In the genomic region with DNA sequence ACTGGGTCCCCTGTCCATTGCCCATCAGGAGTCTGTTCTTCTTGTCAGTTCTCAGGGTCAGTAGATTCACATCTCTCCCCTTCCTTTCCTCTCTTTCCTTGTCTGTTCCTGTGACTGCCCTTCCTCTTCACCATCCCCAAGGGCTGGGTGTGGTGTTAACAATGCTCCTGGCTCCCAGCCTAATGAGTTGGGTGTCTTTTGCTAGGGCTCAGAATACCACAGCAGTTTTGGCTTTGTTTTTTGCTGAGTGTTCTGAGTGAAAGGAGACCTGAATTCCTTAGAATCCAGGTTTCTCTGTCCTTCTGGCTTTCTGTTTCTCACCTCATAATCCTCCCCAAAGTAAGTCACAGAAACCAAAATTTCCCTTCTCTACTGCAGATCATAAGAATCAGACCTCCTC, we compare ENCODE assay signal across 30 mouse cellular contexts. TPM values are rescaled to one million over a fixed set of nuclear protein-coding genes. Genes with fewer than 3 reads are reported as not detected.
A peak's percentile ranks its signal among the peaks of the same experiment; 100 is the strongest.
DNase-seq lines count a peak whose midpoint lies in the region; ATAC-seq and TF ChIP-seq lines count a peak whose summit lies in the region.
"Had no signal": no experiment of that assay in that cellular context is flagged by ENCODE, and none has a peak within 500 bp of the region (broad histone marks: within the 10 kb centered on the region; RNA-seq: fewer than 3 reads in every experiment).

No protein-coding gene starts in this region.

- TF ChIP-seq POLR2A in heart, adult 2 months (IDR thresholded peaks at IDR 0.05; ENCODE audit: insufficient read depth, low read depth, low read length), result no peak

- intact Hi-C loops in heart, postnatal 10 days (cut with DNase I), result no loop called here
- intact Hi-C loops in heart, adult 2 months (cut with DNase I), result no loop called here
- intact Hi-C loops in left cerebral cortex, postnatal 14 days (cut with DNase I), result no loop called here

- no peaks in the 10 kb centered on the region for H3K9me3 ChIP-seq in heart, embryonic 12.5 days (replicated peaks)
- H3K9me3 ChIP-seq in heart, postnatal 0 days (replicated peaks; ENCODE audit: control insufficient read depth, low read length), result no peaks in the 10 kb centered on the region
- no peaks in the 10 kb centered on the region for H3K9me3 ChIP-seq in forebrain, embryonic 12.5 days
- H3K9me3 ChIP-seq: hindbrain, embryonic 10.5 days; hindbrain, embryonic 15.5 days; liver, embryonic 15.5 days; lung, embryonic 15.5 days; midbrain, embryonic 10.5 days; midbrain, embryonic 15.5 days; neural tube, embryonic 15.5 days had no signal

- peak overlapping the region; percentile 58 for H3K27ac ChIP-seq in heart, embryonic 12.5 days (ENCODE audit: poor library complexity, severe bottlenecking)
- H3K27ac ChIP-seq in heart, postnatal 0 days (ENCODE audit: low read depth), result 0 out of 2 replicates have a peak overlapping the region, but pooled peaks have one; percentile 5
- no peak overlapping the region for H3K27ac ChIP-seq in heart, adult 2 months
- no peak overlapping the region for H3K27ac ChIP-seq in forebrain, embryonic 12.5 days
- H3K27ac ChIP-seq: hindbrain, embryonic 10.5 days; hindbrain, embryonic 15.5 days; liver, embryonic 15.5 days; lung, embryonic 15.5 days; midbrain, embryonic 10.5 days; midbrain, embryonic 15.5 days; neural tube, embryonic 15.5 days had no signal

- no peak for TF ChIP-seq EP300 in heart, postnatal 0 days (IDR thresholded peaks at IDR 0.05; ENCODE audit: low read depth)
- TF ChIP-seq EP300 in heart, adult 2 months (IDR thresholded peaks at IDR 0.05; ENCODE audit: insufficient read depth, low read depth, low read length), result no peak

- no peak for TF ChIP-seq CTCF in heart, postnatal 0 days (IDR thresholded peaks at IDR 0.05; ENCODE audit: low read depth)
- no peak for TF ChIP-seq CTCF in heart, adult 2 months (IDR thresholded peaks at IDR 0.05)

- H3K36me3 ChIP-seq in heart, embryonic 12.5 days, result no peaks in the 10 kb centered on the region
- no peaks in the 10 kb centered on the region for H3K36me3 ChIP-seq in heart, postnatal 0 days (replicated peaks; ENCODE audit: control insufficient read depth, insufficient read depth, low read length)
- H3K36me3 ChIP-seq in heart, adult 2 months (ENCODE audit: control insufficient read depth, insufficient read depth, low read length), result no peaks in the 10 kb centered on the region
- no peaks in the 10 kb centered on the region for H3K36me3 ChIP-seq in forebrain, embryonic 12.5 days (replicated peaks)
- H3K36me3 ChIP-seq: hindbrain, embryonic 10.5 days; hindbrain, embryonic 15.5 days; liver, embryonic 15.5 days; lung, embryonic 15.5 days; midbrain, embryonic 10.5 days; midbrain, embryonic 15.5 days; neural tube, embryonic 15.5 days had no signal

- H3K4me2 ChIP-seq in heart, embryonic 12.5 days, result no peak overlapping the region
- peak overlapping the region; percentile 27; the same call in 1 of the 2 replicates for H3K4me2 ChIP-seq in heart, postnatal 0 days (ENCODE audit: low read depth, low read length)
- no peak overlapping the region for H3K4me2 ChIP-seq in forebrain, embryonic 12.5 days
- H3K4me2 ChIP-seq: hindbrain, embryonic 15.5 days; liver, embryonic 15.5 days; lung, embryonic 15.5 days; midbrain, embryonic 15.5 days; neural tube, embryonic 15.5 days had no signal

- no peak for DNase-seq in heart, postnatal 10 days
- no peak for DNase-seq in heart, postnatal 0 days (ENCODE audit: low spot score)
- no peak for DNase-seq in heart, adult 2 months
- DNase-seq in lung, postnatal 36 days, result peak; percentile 10
- no peak for DNase-seq in lung, postnatal 25 days (ENCODE audit: low spot score)
- DNase-seq in left cerebral cortex, postnatal 14 days (ENCODE audit: low spot score in 2 of 2), result no peak
- DNase-seq: adrenal gland, adult 2 months; adrenal gland, postnatal 36 days; cerebellum, adult 8-10 months; cerebellum, postnatal 36 days; gastrocnemius, postnatal 25 days; kidney, adult 2 months; layer of hippocampus, adult 9-11 months; liver; right cerebral cortex, postnatal 14 days; thymus, postnatal 14 days had no signal

- no peak overlapping the region for H3K4me3 ChIP-seq in heart, embryonic 12.5 days
- H3K4me3 ChIP-seq in heart, postnatal 0 days (ENCODE audit: low read depth, low read length), result no peak overlapping the region
- no peak overlapping the region for H3K4me3 ChIP-seq in heart, adult 2 months
- H3K4me3 ChIP-seq in forebrain, embryonic 12.5 days (replicated peaks), result no peak overlapping the region
- H3K4me3 ChIP-seq: hindbrain, embryonic 10.5 days; hindbrain, embryonic 15.5 days; liver, embryonic 15.5 days; lung, embryonic 15.5 days; midbrain, embryonic 10.5 days; midbrain, embryonic 15.5 days; neural tube, embryonic 15.5 days had no signal

- H3K9ac ChIP-seq in heart, embryonic 12.5 days, result no peak overlapping the region
- no peak overlapping the region for H3K9ac ChIP-seq in heart, postnatal 0 days (replicated peaks; ENCODE audit: low read depth, low read length)
- H3K9ac ChIP-seq in heart, adult 2 months (ENCODE audit: low read depth, low read length), result no peak overlapping the region
- H3K9ac ChIP-seq in forebrain, embryonic 12.5 days, result no peak overlapping the region
- H3K9ac ChIP-seq: hindbrain, embryonic 15.5 days; liver, embryonic 15.5 days; lung, embryonic 15.5 days; midbrain, embryonic 15.5 days; neural tube, embryonic 15.5 days had no signal

- no peak for ATAC-seq in heart, embryonic 12.5 days (ENCODE audit: insufficient number of reproducible peaks, low FRiP score)
- no peak for ATAC-seq in heart, postnatal 0 days (ENCODE audit: insufficient read depth, low read depth)
- no peak for ATAC-seq in forebrain, embryonic 12.5 days (ENCODE audit: low FRiP score)
- ATAC-seq: activated CD4-positive, CD25-positive, alpha-beta regulatory T cell, adult 4 months; forebrain, embryonic 14.5 days; inflammation-experienced regulatory T-cells, adult 6 months; midbrain, embryonic 15.5 days had no signal

- H3K27me3 ChIP-seq in heart, embryonic 12.5 days (replicated peaks), result no peaks in the 10 kb centered on the region
- no peaks in the 10 kb centered on the region for H3K27me3 ChIP-seq in heart, postnatal 0 days (ENCODE audit: control insufficient read depth, insufficient read depth, low read length)
- H3K27me3 ChIP-seq in heart, adult 2 months (ENCODE audit: control insufficient read depth, insufficient read depth, low read length), result no peaks in the 10 kb centered on the region
- H3K27me3 ChIP-seq in forebrain, embryonic 12.5 days, result 0 out of 2 replicates have a peak, but pooled peaks cover under 1% of the 10 kb centered on the region
- H3K27me3 ChIP-seq: hindbrain, embryonic 15.5 days; liver, embryonic 15.5 days; lung, embryonic 15.5 days; midbrain, embryonic 15.5 days; neural tube, embryonic 15.5 days had no signal

- no peaks in the 10 kb centered on the region; the same call in 1 of the 2 replicates for H3K79me2 ChIP-seq in heart, adult 2 months (replicated peaks; ENCODE audit: control insufficient read depth, insufficient read depth, low read length)

- H3K4me1 ChIP-seq in heart, embryonic 12.5 days (replicated peaks), result peaks cover 37% of the 10 kb centered on the region
- H3K4me1 ChIP-seq in heart, postnatal 0 days (ENCODE audit: control insufficient read depth, insufficient read depth), result peaks cover 36% of the 10 kb centered on the region
- H3K4me1 ChIP-seq in heart, adult 2 months (ENCODE audit: control insufficient read depth, insufficient read depth, low read length), result no peaks in the 10 kb centered on the region; the same call in 1 of the 2 replicates
- H3K4me1 ChIP-seq in forebrain, embryonic 12.5 days, result no peaks in the 10 kb centered on the region
- H3K4me1 ChIP-seq: hindbrain, embryonic 10.5 days; hindbrain, embryonic 15.5 days; liver, embryonic 15.5 days; lung, embryonic 15.5 days; midbrain, embryonic 10.5 days; midbrain, embryonic 15.5 days; neural tube, embryonic 15.5 days had no signal

RNA-seq across cellular contexts. Expression of a gene that starts 5.4 kb away (rescaled TPM):
- 203 and 205 TPM in 2 replicates for polyA plus RNA-seq in heart, embryonic 12.5 days (2016; fragmentation: Nextera tagmentation; extraction: Ambion mirVana)
- 1,000 to 10,000 TPM; 1,415 to 1,605 TPM for total RNA-seq in heart, postnatal 10 days (2021)
- total RNA-seq in heart, postnatal 0 days (2014; rRNA removed; ENCODE audit: low replicate concordance), result 2,555 and 2,942 TPM in 2 replicates
- 974 and 1,129 TPM in 2 replicates for polyA plus RNA-seq in heart, postnatal 0 days (2015; fragmentation: Nextera tagmentation; extraction: Ambion mirVana)
- 1,000 to 10,000 TPM; 1,721 to 1,764 TPM for total RNA-seq in heart, adult 2 months (2021)
- 1,853 and 3,161 TPM in 2 replicates for polyA plus RNA-seq in heart, adult 2 months (2012; rRNA removed)
- total RNA-seq in left cerebral cortex, postnatal 14 days (2021), result 10 to 100 TPM; 48.4 to 55.9 TPM
- polyA plus RNA-seq in forebrain, embryonic 12.5 days (2016; fragmentation: Nextera tagmentation; extraction: Ambion mirVana), result 4.3 and 4.5 TPM in 2 replicates
- total RNA-seq: megakaryocyte progenitor cell, adult 5-6 weeks; MEL had no signal

Comparison
In these comparisons a context has a peak if more than half of its experiments do, and no peak if none do; other contexts are left out.
1. H3K27ac ChIP-seq: peak in heart, embryonic 12.5 days (single experiment) and heart, postnatal 0 days (single experiment); none in heart, adult 2 months (single experiment) and forebrain, embryonic 12.5 days (single experiment).
2. RNA of a gene that starts 5.4 kb away (total RNA-seq): 2,555 to 2,942 TPM in heart, postnatal 0 days, 1,721 to 1,764 TPM in heart, adult 2 months and 1,415 to 1,605 TPM in heart, postnatal 10 days; 48.4 to 55.9 TPM in left cerebral cortex, postnatal 14 days; every median in the first group is over 10 times any median in the second.